Mouse (Mus musculus) ES-Bruce4 (cell line): ENCODE data around the gene Psmb9. TPM values are rescaled to one million over a fixed set of nuclear protein-coding genes. Genes with fewer than 3 reads are reported as not detected.
"Not testable (repeated sequence)": the region's sequence is repeated elsewhere in the genome, so short reads cannot be mapped to it uniquely, and the experiment has no call there.

Experiments used
- H3K27ac ChIP-seq: 2 replicates; pipeline ENCODE4 v1.5.1; 2012; ENCODE audit warnings: low read length, inconsistent platforms; ENCODE audit not compliant: insufficient read depth
- H3K27me3 ChIP-seq: 2 replicates; pipeline ENCODE4 v1.6.1; 2012; ENCODE audit warnings: mild to moderate bottlenecking, low read length, inconsistent platforms; ENCODE audit not compliant: control insufficient read depth, poor library complexity, insufficient read depth, severe bottlenecking
- H3K36me3 ChIP-seq: 2 replicates; pipeline ENCODE4 v1.6.1; 2012; ENCODE audit warnings: inconsistent platforms, mild to moderate bottlenecking, low read length, moderate library complexity; ENCODE audit not compliant: control insufficient read depth, poor library complexity, insufficient read depth, severe bottlenecking
- H3K4me1 ChIP-seq: one replicate; pipeline ENCODE4 v1.8.1; 2011; ENCODE audit warnings: low read length; ENCODE audit not compliant: control insufficient read depth, insufficient read depth
- H3K4me3 ChIP-seq: 2 replicates; pipeline ENCODE4 v1.5.1; 2011; ENCODE audit warnings: low read depth, mild to moderate bottlenecking, low read length
- H3K9ac ChIP-seq: 2 replicates; pipeline ENCODE4 v1.6.1; 2012; ENCODE audit warnings: low read depth, mild to moderate bottlenecking, inconsistent platforms; ENCODE audit not compliant: poor library complexity, severe bottlenecking
- H3K9me3 ChIP-seq: replicated peaks from 2 replicates; pipeline ENCODE4 v1.6.1; 2012; ENCODE audit warnings: mild to moderate bottlenecking, low read length, inconsistent platforms; ENCODE audit not compliant: control insufficient read depth, poor library complexity, insufficient read depth, severe bottlenecking
- CTCF ChIP-seq: IDR thresholded peaks from one replicate; pipeline ENCODE4 v1.8.1; 2011; ENCODE audit warnings: low read depth, low read length
- EP300 ChIP-seq: IDR thresholded peaks from 2 replicates; pipeline ENCODE4 v1.6.1; 2011; ENCODE audit warnings: low read depth, low read length; ENCODE audit not compliant: insufficient read depth
- POLR2A ChIP-seq: IDR thresholded peaks from one replicate; pipeline ENCODE4 v1.8.1; 2011; ENCODE audit warnings: low read length; ENCODE audit not compliant: insufficient read depth
- polyA plus RNA-seq: library from polyadenylated mRNA; stranded (reverse); fragments of >200 nt; gene quantifications from 2 replicates; pipeline ENCODE4 v1.2.4, GENCODE M21; 2011; ENCODE audit warnings: low read depth; ENCODE audit not compliant: missing spikeins, insufficient read depth, insufficient read length

The Psmb9 gene
- polyA plus RNA-seq, 1 experiment: 8.7 TPM

- H3K4me1 ChIP-seq: no peaks in the 10 kb centered on the region
- H3K4me3 ChIP-seq: no peak within 1 kb of the TSS
- TF ChIP-seq CTCF (no peak), POLR2A (no peak), EP300 (no peak)
These were observed 34.6 kb downstream of the Psmb9 start, which contains the start of gene H2-DMb1 for GRCm38 (mm10) chr17:34152923-34153322. Gene H2-DMb1, plus strand, starts transcription at chr17:34153072.

GRCm38 (mm10) chr17:34144960-34145371, 42.6 kb downstream of the Psmb9 start:
- H3K9ac ChIP-seq: no peak overlapping the region
- no peaks in the 10 kb centered on the region for H3K4me1 ChIP-seq
- no peak overlapping the region for H3K27ac ChIP-seq
- no peaks in the 10 kb centered on the region for H3K27me3 ChIP-seq
- H3K9me3 ChIP-seq: no peaks in the 10 kb centered on the region
- TF ChIP-seq EP300 (no peak), CTCF (no peak), POLR2A (no peak)
- H3K36me3 ChIP-seq: no peaks in the 10 kb centered on the region
- H3K4me3 ChIP-seq: no peak overlapping the region

More at GRCm38 (mm10) chr17:34152923-34153322, 34.6 kb downstream of the Psmb9 start, which contains the start of gene H2-DMb1:
- no peak within 1 kb of the TSS for H3K9ac ChIP-seq
- no peaks in the 10 kb centered on the region for H3K36me3 ChIP-seq
- no peaks in the 10 kb centered on the region for H3K9me3 ChIP-seq
- no peaks in the 10 kb centered on the region for H3K27me3 ChIP-seq
- no peak within 1 kb of the TSS for H3K27ac ChIP-seq

GRCm38 (mm10) chr17:34144221-34144620, 43.3 kb downstream of the Psmb9 start:
- H3K9me3 ChIP-seq, H3K36me3 ChIP-seq, H3K27me3 ChIP-seq, H3K4me1 ChIP-seq, H3K9ac ChIP-seq, H3K27ac ChIP-seq, H3K4me3 ChIP-seq: not testable (repeated sequence)

- Histone ChIP-seq H3K27ac (no peak overlapping the region), H3K36me3 (no peaks in the 10 kb centered on the region), H3K27me3 (no peaks in the 10 kb centered on the region), H3K4me3 (no peak overlapping the region), H3K4me1 (no peaks in the 10 kb centered on the region), H3K9me3 (no peaks in the 10 kb centered on the region), H3K9ac (no peak overlapping the region)
- no peak for TF ChIP-seq CTCF
- TF ChIP-seq POLR2A: no peak
- TF ChIP-seq EP300: no peak
These were observed 44.1 kb downstream of the Psmb9 start for GRCm38 (mm10) chr17:34143461-34143860.

GRCm38 (mm10) chr17:34143033-34143432, 44.5 kb downstream of the Psmb9 start, which contains the start of gene H2-DMb2:
Gene H2-DMb2, plus strand, starts transcription at chr17:34143307.
- no peak within 1 kb of the TSS for H3K9ac ChIP-seq

GRCm38 (mm10) chr17:34142456-34143010, 45.0 kb downstream of the Psmb9 start:
- Histone ChIP-seq H3K27ac (no peak overlapping the region), H3K27me3 (no peaks in the 10 kb centered on the region), H3K9ac (no peak overlapping the region), H3K4me3 (no peak overlapping the region), H3K4me1 (no peaks in the 10 kb centered on the region), H3K36me3 (no peaks in the 10 kb centered on the region), H3K9me3 (no peaks in the 10 kb centered on the region)
- TF ChIP-seq CTCF (no peak), POLR2A (no peak), EP300 (no peak)

More at GRCm38 (mm10) chr17:34143033-34143432, 44.5 kb downstream of the Psmb9 start, which contains the start of gene H2-DMb2:
- H3K36me3 ChIP-seq: no peaks in the 10 kb centered on the region
- no peaks in the 10 kb centered on the region for H3K4me1 ChIP-seq
- H3K4me3 ChIP-seq: no peak within 1 kb of the TSS
- H3K27me3 ChIP-seq: no peaks in the 10 kb centered on the region
- H3K9me3 ChIP-seq: no peaks in the 10 kb centered on the region
- no peak for TF ChIP-seq POLR2A
- TF ChIP-seq CTCF: no peak
- TF ChIP-seq EP300: no peak
- no peak within 1 kb of the TSS for H3K27ac ChIP-seq
